Mouse (Mus musculus): ENCODE results near the gene Atp2b2. TPM values are rescaled to one million over a fixed set of nuclear protein-coding genes. Genes with fewer than 3 reads are reported as not detected.

Gene Atp2b2
- total RNA-seq, 2 experiments from 2014 or later, result 0.49 to 0.69 TPM

DNA sequence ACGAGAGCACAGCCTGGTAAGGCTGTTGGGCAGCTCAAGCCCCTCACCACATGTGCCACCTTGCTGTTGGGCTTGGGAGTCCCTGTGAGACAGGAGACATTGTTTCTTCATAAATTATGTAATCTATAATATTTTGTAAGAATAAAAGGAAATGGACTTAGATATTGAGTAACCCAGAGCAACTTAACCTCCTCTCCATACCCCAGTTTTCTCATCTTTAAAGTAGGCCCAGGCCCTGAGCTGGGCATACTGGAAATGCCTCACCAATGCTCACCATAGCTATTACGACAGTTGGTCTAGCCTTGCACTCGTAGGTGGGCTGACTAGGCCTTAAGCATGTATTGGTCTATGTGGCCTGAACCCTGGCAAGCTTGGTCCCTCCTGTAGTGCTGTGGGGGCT is 225.7 kb downstream of the Atp2b2 start:
- intact Hi-C loops (cut with DNase I), result no loop called here

DNA sequence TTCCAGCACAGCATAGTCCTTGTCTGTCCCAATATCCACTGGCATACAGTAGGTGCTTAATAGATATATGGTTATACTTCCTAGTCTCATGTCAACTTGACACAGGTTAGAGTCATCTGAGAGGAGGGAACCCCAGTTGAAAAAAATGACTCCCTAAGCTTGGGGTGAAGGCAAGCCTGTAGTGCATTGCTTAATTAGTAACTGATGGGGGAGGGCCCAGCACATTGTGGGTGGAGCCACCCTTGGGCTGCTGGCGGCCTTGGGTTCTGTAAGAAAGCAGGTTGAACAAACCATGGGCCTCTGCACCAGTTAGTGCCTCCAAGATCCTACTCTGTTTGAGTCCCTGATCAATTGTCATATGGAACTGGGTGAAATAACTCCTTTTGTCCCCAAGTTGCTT is 231.0 kb downstream of the Atp2b2 start:
- intact Hi-C loops (cut with DNase I), result no loop called here
- DNase-seq, result no peak

More for the DNA sequence above, 225.7 kb downstream of the Atp2b2 start:
- no peak for DNase-seq

DNA sequence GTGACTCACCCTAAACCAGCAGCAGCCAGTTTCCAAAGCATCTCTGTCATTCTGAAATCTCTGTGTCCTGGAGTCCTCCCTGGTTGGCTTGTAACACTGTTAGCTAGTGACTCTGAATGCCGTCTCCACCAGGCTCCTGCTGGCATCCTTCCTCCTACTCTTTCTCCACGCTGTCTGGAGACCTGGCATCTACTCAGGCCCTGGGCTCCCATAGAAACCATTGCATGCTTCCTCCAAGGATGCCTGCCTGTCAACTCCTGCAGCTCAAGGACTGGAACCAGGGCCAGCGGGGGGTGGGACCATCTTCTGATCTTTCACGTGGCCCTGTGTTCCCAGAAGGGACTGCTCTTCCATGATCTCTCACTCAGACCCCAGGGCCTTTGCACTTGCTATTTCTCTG is 231.7 kb downstream of the Atp2b2 start:
- intact Hi-C loops (cut with DNase I), result no loop called here
- DNase-seq, result no peak

DNA sequence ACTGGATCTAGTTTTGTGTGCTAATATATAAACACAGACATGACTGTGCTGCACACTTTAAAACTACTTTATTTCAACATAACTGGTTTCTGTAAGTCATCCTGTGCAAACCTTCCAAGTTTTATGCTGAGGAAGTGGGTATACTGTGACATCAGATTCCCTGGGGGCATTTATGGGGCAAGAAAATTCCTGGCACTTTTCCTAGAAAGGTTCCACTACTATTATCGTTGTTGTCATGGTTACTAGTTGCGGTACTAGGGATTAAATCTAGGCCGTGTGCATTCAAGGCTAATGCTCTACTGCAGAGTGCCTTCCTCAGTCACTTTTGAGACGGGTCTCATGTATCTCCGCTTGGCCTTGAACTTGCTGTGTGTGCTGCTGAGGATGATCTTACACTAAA is 236.2 kb downstream of the Atp2b2 start:
- no peak for DNase-seq
- intact Hi-C loops (cut with DNase I), result no loop called here

DNA sequence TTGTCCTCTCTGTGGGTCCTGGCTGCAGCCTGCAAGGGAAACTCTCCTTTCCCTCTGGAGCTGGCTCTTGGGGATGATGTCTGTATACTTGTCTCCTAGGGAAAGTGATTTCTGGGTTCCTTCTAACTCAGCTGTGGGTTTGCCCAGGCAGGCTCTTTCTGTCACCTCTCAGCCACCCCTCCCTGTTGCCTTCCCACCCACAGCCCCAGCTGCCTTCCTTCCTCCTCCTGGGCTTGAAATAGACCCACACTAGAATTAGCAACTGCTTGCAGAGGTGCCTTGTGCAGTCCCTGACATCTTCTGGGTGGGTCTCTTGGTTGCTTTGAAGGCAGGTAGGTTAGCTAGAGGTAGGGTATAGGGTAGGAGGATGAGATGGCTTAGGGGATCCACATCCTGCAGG is 241.2 kb downstream of the Atp2b2 start:
- intact Hi-C loops (cut with DNase I), result no loop called here
- DNase-seq, result no peak

DNA sequence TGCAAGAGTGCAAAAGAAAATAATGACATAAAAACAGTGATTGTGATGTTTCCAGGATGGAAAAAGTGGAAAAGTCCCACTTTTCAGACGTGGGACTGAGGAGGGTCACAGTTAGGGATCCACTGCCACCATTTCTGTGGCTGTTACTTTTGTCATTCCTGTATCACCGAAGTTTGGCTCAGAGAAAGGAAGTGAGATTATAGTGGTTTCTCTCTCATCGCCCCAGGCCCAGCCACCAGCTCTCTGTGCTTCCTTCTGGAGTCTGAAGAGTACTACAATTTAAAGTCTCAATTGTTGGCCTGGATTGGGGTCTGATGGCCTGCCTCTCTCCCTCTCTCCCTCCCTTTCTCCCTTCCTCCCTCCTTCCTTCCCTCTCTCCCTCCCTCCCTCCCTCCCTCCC is 242.5 kb downstream of the Atp2b2 start:
- intact Hi-C loops (cut with DNase I), result no loop called here

DNA sequence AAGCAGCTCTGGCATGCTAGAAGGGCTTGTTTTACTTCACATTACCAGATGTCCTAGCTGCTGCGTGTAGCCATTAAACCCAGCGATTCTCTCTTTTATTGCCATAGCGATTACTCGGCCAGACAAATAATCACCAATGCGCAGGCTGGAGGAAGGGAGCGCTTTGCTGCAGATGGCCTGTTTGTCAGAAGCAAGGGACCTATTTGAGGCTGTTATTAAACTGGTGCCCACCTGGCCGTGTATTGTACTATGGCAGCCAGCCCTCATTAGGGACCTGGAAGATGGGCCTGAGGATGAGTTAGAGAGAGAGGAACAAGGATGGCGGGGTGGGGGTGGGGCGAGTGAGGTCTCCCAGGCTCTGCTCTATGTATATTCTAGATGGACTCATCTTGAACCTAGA is 243.1 kb downstream of the Atp2b2 start:
- no peak for DNase-seq
- intact Hi-C loops (cut with DNase I), result no loop called here

More for the DNA sequence above, 242.5 kb downstream of the Atp2b2 start:
- no peak for DNase-seq

DNA sequence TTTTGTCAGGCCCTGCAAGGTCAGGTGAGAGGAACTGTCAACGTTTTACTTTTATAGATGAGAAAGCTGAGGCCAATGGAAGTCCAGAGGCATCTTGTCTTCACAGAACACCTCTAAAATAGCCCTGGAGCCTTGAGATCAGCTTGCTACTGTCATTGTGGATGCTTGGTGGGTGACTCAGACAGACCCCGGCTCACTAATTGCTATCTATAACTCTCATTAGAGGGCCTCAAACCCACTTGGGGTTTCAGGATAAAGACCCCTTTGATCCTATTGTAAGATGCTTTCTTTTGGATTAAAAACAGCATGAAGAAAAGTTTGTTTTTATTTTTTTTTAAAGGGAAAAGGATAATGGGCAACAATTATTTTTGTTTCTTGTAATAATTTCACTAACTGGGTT is 243.5 kb downstream of the Atp2b2 start:
- intact Hi-C loops (cut with DNase I), result no loop called here
- no peak for DNase-seq

DNA sequence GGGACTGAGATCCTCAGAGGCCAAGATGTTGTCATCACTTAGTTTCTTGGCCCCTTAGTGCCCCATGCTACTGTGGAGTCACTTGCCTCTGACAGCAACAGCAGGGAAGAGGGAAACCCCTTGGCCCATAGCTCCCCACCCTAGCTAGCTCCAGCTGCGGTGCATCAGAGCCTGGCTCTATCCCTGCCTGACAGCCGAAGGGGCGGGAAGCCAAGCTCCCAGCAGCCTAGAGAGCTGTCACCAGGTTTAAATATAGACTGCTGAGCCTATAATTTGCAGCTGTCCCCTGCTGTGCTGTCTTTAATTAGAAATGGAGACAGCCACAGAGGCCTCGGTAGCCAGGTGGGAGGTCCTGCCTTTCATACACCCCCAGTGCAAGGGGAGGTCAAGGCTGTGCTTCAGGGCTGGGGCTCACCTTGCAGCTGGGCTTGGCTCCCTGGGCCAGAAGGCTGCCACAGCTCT is 247.1 kb downstream of the Atp2b2 start:
- intact Hi-C loops (cut with DNase I), result no loop called here
- peak; percentile 78 to 87 for DNase-seq

DNA sequence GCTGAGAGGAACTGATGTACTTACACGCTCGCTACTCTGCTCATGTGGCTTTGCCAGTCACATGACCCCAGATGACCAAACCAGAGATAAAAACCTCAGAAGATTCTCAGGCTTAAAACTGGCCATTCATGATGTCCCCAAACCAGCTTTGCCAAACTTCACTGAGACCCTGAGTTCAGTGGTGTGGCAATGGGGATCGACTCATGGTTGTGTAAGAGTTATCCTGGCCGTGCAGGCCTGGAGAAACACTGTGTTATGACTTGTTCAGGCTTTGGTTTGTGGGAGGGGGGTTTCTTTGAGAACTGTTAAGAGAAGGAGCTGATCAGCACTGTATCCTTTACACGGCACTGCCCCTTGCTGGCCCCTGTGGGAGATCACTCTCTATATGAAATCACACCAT is 250.0 kb downstream of the Atp2b2 start:
- intact Hi-C loops (cut with DNase I), result no loop called here
- no peak for DNase-seq

DNA sequence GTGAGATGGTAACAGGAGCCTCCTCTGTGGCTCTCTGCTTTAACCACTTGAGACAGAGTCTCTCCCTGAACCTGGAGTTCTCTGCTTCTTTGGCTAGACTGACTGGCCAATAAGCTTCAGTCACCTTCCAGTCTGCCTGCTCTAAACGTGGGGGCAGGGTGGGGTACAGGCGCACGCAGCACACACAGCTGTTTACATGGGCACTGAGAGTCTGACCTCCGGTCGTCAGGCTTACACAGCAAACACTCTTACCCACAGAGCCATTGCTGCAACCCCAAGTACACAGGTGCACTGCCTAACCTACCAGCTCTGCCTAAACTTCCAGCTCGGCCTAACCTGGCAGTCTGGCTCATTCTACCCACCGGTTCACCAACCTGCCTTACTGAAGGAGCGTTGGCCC is 251.4 kb downstream of the Atp2b2 start:
- intact Hi-C loops (cut with DNase I), result no loop called here

DNA sequence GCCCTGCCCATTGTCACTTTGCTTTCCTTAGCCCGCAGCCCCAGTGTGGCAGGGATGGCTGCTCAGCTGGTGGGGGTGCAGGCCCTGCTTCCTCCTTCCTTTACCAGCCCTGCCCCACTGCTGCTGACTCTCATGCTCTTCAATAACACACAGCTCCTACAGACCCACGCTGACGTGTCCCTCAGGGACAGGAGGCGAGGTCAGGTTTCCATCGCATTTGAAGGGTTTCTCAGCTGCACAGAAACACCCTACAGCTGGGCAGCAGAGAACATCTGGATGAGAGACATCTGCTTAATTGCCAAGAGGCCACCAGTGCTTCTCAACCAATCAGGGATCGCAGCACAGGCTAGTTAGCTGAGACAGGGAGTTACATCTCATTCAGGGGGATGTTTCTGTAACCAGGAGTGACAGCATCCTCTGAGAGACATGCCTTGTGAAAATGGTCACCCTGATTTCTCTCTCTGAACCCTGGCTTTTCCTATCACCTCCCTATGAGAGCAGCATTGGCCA is 254.9 kb downstream of the Atp2b2 start:
- DNase-seq, result no peak
- intact Hi-C loops (cut with DNase I), result no loop called here

More for the DNA sequence above, 251.4 kb downstream of the Atp2b2 start:
- no peak for DNase-seq

DNA sequence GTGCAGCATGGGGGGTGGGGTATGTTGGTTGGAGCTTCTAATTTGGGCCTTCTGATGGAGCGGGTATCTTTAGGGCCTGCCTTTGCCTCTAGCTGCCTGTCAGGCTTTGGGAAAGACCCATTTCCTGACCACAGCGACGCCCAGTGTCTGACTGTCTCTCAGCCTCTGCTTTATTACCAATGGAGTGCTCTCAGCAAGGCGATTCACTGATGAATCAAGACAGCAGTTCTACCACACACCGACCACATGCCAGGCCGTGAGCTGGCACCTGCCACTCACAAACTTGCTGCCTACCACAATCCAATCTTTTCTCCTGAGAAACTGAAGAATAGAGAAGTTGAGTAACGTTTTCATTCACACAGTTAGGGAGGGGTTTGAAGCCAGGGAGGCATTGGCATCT is 256.8 kb downstream of the Atp2b2 start:
- intact Hi-C loops (cut with DNase I), result no loop called here
- no peak for DNase-seq

DNA sequence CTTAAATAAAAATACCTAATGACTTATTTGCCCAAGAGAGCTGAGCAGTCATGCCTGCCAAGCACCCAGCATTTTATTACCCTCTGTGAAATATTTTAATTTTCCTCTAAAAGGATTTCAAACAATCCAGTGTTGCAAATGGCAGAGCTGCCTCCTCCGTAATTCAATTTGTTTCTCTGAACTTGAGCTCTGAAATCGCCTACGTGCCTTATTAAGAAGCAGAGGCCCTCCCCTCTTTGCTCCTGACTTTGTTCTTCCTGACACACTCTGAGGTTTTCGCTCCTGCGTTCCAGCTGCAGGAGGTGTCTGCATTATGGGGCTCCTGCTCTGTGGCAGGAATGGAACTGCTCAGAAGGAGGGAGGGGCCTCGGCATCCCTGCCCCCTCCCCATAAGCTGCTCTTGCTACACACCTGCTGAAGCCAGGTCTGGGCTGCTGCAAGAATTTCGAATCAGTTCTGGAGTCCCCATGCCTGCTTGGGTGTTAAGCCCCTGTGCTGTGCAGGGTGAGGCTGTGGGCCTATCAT is 264.1 kb downstream of the Atp2b2 start:
- no peak for DNase-seq
- intact Hi-C loops (cut with DNase I), result no loop called here

DNA sequence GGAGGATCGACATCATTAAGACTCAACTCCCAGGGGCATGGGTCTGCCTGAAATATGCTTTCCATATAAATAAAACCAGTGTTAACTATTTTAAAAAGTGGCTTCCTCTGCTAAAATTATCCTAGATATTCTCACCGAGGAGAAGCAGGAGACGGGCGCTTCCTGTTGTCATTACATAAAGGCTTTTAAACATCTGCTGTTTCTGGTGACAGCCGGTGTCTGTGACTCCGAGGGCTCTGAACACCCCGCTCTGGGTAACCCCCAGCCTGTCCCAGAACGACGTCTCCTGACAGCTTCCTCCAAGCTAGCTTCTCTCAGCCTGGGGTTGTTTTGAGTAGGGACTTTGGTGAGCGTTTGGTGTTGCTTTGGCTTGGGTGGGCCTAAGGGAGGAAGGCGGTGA is 273.6 kb downstream of the Atp2b2 start:
- intact Hi-C loops (cut with DNase I), result loop anchor here (5.0 kb wide), 1 partner anchor 483 kb away; no protein-coding TSS in a partner anchor
- no peak for DNase-seq

DNA sequence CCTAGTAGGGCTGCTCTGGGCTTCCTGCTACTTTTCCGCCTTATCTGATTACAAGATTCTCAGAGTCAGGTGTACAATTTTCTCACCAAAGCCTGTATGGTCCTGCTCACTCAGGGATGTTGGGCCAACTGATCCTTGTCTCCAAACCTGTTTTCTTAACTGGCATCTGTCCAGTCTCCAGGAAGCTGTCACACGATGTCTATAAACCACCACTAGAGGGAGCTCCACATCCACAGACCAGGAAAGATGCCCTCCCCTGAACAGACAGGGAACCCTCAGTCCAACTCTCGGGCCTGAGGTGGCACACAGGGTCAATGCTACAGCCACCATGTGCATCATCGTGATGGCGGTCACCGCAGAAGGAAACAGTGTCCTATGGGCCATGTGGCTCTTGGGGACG is 280.8 kb downstream of the Atp2b2 start:
- peak; percentile 49 to 67 for DNase-seq
- intact Hi-C loops (cut with DNase I), result loop anchor here (1.0 to 5.0 kb wide), 2 partner anchors 146 to 310 kb away; no protein-coding TSS in a partner anchor

DNA sequence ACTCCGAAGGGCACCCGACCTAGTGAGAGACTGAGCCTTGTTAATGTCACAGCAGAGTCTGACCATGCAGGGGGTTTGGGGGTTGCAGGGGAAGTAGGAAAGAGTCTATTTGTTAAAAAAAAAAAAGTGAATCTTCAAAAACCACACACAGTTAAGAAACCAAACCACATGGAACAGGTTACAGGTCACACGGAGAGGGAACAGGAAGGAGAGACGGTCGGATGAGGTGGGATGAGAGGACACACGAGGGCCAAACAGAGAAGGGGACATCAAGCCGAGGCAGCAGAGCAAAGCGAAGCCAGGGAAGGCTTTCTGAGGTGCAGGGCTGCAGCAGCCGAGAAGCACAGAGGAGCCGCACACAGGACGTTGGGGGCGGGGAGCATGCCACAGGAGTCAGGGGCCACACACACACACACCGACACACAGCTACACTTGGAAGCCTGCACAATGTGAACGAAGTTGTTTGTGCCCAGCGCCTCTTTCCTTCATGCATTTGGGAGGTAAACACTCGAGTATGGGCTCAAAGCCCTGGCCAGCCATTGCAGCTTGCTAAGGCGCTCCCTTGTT is 293.2 kb downstream of the Atp2b2 start:
- intact Hi-C loops (cut with DNase I), result no loop called here
- no peak for DNase-seq

DNA sequence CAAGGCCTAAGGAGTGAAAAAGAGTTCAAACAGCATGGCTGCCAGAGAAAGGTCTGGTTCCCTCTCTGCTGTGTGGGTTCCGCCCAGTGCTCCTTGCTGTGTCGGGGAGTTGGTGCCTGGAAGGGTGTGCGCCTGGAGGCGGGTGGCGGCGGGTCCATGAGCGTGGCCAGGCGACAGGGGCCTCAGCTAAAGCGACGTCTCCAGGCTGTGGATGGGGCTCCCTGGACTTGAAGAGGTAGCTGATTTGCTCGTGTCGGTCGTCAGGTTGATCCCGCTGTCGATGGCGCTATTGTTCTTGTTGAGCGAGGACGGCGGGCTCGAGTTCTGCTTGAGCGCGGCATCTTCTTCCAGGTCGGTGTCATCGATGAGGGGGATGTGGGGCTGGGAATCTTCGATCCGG is 294.1 kb downstream of the Atp2b2 start:
- intact Hi-C loops (cut with DNase I), result no loop called here

DNA sequence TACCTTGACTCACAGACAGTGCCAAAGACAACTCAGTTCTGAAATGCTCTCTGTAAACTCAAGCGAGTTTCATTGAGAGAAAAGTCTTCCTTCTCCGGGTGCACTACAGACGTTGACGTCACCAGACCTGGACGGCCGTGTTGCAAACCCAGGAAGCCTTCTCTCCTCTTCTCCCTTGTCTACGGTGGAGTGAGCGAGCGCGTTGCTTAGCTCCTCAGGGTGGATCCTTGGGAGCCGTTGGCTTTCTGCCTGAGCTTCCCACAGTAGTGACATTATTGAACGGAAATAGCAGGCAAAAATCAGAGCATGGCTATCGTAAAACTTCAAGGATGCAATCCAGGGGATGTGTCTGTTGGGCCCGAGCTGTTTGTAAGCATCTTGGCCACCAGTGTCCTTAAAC is 295.1 kb downstream of the Atp2b2 start:
- intact Hi-C loops (cut with DNase I), result no loop called here
- no peak for DNase-seq

More for the DNA sequence above, 294.1 kb downstream of the Atp2b2 start:
- no peak for DNase-seq

DNA sequence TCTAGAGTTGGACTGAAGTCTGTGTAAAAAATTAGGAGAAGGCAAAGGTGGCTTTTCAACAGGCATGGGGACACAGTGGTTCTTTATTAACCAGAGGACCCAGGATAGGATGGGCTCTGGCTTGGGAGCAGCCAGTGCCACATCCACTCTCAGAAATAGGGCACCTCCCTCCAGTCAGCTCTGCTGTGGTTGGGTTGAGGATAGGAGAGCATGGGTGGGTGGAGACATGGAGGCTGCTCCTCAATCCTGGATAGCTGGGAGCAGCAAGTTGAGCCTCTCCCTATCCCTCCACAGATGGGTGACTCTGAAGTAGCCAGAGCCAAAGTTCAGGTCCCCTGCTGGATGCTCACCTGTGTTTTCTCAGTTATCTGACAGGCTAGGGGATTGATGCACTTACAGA is 297.3 kb downstream of the Atp2b2 start:
- intact Hi-C loops (cut with DNase I), result no loop called here
- no peak for DNase-seq

DNA sequence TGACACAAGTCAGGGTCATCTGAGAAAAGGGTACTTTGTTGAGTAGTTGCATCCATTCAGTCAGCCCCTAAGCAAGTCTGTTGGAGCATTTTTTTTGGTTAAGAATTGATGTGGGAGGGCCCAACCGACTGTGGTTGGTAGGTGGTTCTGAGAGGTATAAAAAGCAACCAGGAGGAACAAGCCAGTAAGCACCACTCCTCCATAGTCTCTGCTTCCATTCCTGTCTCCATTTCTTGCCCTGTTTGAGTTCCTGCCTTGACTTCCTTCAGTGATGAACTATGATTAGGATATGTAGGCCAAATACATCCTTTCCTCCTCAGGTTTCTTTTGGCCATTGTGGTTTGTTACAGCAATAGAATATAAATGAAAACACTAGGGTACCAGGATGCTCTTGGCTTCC is 299.3 kb downstream of the Atp2b2 start:
- intact Hi-C loops (cut with DNase I), result no loop called here
- no peak for DNase-seq

DNA sequence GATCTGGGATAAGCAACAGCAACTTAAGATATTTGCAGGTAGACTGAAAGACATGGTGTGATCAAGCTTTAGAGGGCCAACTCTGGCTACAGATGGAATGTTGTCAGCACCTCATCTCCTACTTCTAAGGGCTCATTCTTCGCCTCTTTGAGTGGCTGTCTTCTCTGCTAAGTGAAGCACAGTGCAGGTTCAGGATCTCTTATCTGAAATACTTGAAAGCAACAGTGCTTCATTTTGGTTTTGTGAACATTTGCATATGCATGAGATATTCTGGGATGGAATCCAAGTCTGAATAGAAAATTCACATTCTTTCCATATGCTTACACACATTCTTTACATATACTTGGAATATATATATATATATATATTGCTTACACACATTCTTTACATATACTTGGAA is 300.1 kb downstream of the Atp2b2 start:
- intact Hi-C loops (cut with DNase I), result no loop called here
- DNase-seq, result no peak

Data from heart, postnatal 14 days (tissue).